Mouse (Mus musculus) T-cell, adult 2 months (primary cell): ENCODE results near the gene Camk1g.

ENCODE experiments used
- DNase-seq: peaks from one replicate; pipeline ENCODE4 v3.0.0; 2022; ENCODE audit warnings: low spot score

Camk1g gene

DNA sequence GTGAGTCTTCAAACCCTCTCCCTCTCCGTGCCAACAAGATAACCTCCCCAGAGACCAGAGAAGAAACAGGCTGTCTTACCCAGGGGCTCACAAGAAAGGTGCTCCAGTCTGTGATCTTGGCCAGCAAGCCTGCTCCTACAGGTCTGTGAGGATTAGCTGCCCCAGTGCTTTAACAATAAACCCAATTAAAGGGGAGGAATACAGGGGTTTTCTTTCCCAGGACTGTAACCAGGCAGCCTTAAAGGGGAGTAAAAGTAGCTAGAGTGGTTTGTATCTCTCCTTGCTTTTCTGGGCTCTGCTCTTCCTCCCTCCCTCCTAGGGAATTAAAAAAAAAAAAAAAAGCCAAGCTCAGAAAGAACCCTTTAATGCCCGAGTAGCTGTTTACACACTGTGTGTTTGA is at the start of gene Camk1g:
Gene Camk1g (minus strand): TSS at position 203 of the 400 bp plus-strand sequence.
- no peak for DNase-seq

DNA sequence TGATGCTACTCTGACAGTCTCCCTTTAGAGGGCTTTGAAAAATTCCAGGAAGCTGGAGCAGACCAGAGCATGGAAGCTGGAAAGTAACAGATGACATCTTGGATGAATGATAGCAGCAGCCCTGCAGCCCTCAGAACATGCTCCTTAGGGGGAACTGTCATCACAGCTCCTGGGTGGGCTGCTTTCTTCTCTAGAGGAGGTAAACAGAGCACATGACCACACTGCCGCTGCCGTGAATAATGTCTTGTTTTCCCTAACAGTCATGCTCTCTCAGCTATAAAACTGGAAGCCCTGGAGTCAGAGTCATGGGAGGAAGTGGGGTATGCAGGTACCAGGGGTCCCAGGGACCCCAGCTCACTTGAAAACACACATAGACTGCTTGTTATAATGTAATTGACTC is 49.1 kb upstream of the Camk1g start:
- DNase-seq: no peak

DNA sequence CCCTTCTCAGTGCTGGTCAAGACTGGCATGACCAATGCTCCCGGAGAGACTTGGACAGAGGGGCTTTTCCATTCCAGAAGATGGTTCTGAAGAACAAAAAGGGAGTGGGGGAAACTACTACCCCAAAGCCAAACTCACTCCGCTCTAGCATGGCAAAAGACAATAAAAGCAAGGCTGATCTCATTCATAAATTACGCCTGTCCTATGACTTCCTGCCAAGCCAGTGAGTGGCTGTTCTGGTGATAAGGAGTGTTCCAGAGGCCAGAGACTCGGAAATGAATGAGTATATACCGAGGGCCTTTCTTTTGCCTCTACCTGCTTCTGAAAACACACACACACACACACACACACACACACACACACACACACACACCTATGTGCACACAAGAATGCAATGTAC is 48.6 kb upstream of the Camk1g start:
- DNase-seq: no peak

DNA sequence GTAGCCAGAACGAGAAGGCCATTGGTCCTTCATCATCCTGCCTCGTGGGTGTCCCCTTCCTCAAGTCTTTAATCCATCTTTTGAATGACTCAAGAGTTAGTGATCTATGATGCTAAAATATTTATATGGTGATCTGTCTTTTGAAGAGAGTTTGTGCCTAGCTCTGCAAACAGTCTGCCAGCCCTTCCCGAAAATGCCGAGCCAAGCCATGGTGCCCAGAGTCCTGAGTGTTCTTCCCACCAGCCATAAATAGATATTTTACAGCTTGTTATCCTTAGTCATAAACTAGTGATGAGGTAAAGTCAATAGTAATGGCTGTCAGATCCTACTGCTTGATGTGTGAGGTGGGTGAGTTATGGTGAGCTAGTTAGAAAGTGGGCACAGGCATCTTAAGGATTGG is 44.0 kb upstream of the Camk1g start:
- no peak for DNase-seq

DNA sequence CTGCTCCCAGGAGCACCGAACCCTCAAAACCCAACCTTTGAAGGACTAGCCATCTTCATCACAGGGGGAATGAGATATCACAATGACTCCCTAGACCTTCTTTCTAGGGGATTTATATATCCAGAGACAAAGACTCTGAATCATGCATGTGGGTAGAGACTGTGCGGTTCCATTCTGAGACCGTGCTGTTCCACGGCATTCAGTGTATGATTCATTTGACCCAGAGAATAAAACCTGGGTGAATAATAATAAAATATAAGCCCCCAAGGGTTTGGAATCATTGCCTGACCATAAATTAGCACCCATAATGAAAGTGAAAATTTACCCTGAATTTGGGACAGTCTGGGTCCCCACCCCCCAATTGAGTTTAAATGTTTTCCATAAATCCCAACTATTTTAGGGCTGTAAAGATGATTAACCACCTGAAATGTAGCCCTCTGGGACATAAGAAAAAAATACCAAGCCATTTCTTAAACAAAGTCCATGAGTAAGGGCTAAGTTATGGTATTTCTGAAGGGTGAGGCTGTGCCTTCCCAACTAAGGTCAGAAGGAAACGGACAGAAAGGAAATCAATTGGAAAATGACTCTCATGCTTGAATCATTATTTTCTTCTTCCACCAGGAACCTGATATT is 43.4 kb upstream of the Camk1g start:
- DNase-seq: no peak

DNA sequence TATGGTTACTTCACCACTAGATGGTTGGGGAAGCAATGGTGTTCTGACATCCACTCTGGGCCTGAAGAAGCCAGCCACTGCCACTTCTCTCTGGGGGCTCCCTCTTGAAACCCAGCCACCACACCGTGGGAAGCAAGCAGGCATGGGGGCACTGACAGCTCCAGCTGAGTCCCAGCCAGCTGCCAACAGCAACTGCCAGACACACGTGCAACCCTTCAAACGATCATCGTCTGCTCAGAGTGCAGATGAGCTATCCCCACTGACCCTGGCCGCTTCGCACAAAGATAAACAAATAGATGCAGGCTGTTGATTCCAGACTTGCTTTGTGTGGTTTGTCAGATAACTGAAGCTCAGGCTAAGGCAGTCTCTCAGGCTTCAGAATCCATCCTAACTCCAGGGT is 37.4 kb upstream of the Camk1g start:
- DNase-seq: no peak

DNA sequence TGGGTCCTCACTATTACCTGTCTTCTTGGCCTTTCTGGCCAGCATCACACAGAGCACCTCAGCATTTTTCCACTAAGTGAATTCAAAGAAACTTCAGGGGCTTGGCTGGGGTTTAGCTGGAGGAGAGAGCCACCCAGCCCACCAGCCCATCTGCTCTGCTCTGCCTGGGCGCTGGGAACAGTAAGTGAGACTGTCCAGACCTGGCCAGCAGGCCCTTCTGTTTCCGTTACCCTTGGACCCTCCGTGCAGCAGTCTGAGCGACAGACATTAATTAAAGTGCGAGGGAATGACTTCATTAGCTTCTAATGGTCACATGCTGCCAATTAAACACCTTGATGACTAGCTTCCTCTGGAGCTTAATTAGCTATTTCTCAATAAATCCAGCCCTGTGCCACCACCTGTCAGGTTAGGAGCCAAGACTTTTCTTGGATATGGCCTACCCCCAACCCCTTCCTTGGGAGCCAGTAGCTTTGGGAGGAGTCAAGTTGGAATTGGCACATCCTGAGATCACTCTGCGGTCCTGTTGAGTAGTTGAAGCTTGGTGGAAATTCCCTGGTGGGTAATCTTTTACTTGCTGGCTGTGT is 36.1 kb upstream of the Camk1g start:
- DNase-seq: no peak

DNA sequence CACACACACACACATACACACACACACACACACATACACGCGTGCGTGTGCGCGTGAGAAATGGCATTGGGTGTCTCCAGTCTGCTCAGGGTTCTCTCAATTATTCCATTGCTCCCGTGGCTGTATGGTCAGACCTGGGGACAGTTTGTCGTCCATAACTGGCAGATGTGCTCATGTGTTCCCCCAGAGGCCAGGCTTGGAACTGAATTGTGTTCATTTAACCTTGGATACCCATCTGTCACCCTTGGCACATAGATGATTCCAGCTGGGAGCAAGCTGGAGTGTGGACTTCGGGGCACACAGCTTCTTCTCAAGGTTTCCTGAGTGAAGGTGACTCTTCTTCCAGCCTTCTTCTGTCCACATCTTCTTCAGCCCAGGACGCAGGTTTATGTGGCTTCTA is 31.6 kb upstream of the Camk1g start:
- no peak for DNase-seq

DNA sequence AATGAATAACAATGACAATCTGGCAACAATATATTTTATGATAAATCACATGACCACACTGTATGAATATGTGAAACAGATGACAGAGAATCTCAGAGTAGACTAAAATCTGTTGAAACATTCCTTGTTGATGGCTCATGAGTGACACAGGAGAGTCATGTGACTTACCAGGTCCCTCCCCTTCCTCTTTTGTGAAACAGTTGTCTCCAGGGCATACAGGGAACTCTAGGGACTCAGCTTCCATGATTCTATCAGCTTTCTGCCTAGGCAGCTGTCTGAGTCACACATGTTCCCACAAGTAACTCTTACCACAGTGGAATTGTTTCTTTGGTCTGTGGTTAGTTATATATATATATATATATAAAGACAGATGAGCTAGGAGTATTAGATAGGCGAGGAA is 30.2 kb upstream of the Camk1g start:
- DNase-seq: no peak

DNA sequence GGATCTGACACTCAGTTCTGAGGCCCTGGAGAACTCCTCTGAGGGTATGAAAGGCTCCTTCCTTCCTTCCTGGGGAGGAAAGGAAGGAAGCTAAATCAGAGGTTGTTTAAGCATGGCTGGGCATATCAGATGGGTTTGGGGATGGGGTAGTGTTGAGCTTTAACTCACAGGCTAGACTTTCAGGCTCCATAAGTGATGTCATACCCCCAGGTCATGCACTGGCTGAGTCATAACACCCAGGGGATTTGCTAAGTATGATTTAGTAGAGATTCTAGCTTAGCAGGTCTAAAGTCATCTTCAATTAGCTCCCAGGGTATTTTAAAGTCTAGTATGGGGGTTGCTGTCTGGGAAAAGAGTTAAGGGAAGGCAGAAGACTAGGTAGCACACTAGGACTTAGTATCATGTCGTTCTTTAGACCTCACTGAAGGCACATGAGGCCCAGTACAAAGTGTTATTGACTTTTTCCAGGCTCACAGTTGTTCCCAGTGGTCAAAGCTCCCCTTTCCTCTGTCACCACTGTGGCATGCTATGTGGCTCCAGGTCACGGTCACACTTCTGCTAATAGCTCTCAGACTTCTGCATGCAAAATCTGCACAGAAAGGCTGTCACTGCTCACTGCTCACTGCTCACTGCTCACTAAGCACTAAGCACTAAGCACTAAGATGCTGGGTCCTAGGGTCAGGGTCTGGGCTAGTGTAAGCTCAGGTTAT is 28.8 kb upstream of the Camk1g start:
- DNase-seq: no peak

DNA sequence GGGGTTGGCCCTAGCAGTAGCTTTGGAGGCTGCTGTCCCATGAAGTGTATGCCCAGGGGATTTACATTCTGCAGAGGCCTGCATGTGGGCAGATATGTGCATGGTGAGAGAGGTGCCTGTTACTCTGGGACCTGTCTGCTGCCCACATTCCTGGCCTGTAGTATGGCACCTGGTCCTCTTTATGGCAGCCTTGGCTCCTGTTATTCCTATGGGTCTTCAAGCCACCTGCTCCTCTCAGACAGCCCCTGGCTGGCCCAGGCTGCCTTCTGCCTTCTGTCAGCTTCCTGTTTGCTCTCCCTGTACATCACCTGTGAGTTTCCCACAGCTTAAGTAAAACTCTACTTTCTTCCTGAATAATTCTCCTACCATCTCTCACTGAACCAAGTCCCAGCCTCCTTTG is 27.0 kb upstream of the Camk1g start:
- no peak for DNase-seq

DNA sequence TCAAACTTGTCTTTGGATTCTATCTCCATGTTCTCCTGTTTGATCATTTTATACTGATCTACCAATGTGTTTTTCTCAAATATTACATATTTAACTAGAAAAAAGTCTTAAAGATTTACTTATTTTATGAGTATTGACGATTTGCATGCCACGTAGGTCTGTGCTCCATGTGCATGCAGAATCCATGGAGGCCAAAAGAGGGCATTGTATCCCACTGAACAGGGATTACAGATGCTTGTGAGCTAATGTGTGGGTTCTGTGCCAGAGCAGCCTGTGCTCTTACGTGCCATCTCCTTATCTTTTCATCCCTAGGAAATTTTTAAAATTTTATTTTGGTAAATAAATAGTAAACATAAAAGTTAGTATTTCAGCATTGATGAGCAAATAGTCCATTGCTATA is 22.2 kb upstream of the Camk1g start:
- DNase-seq: no peak

DNA sequence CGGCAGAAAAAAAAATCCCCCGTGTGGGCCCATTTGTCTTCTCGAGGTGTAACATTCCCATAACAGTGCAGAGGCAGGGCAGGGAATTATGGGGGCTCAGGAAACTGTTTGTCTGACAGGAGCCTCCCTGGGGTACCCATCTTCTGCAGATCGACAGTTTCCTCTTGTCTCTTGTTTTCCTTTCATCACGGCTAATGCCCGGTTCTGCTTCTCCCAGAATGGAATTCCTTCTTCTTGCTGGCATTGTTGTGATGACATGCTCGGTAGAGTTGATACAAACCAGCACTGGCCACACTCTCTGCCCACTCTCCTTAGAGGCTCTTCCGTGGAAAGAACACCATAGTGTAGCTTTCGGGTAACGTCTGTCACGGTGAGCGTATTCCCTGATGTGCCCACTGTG is 19.9 kb upstream of the Camk1g start:
- DNase-seq: no peak

DNA sequence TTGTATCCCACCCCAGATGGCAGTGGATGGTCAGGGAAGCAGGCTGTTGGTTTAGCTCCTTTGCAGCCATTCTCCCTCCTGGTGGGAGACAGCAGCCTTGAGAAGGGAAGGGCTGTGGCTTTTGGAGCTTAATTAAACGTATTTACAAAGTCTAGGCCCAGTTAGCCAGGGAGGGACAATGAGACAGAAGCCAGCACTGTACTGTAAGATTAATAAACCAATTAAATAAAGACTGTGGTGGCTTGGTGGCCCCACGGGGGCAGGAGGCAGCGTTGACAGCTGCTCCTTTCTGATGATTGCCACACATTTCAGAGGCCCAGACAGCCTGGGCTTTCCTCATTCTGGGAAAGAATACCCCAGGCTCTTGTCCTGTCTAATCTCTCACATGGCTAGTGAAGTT is 19.4 kb upstream of the Camk1g start:
- DNase-seq: no peak

DNA sequence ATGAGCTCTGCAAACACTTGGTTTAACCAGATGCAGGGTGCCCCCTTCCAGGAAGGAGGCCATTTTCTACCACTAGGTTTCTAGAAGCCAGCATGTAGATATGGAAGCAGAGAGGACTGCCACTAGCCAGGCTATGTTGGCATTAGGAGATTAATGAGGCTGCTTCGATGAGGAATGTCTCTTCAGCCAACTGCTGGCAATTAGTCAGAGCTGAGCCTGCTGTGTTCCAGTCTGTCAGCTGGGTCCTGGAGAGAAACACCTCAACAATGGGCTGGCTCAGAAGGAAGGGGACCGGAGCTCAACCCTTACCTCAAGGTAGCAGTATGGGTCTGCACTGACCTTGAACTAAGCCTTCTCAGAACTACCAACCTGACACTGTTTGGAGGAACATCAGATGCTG is 17.1 kb upstream of the Camk1g start:
- DNase-seq: no peak

DNA sequence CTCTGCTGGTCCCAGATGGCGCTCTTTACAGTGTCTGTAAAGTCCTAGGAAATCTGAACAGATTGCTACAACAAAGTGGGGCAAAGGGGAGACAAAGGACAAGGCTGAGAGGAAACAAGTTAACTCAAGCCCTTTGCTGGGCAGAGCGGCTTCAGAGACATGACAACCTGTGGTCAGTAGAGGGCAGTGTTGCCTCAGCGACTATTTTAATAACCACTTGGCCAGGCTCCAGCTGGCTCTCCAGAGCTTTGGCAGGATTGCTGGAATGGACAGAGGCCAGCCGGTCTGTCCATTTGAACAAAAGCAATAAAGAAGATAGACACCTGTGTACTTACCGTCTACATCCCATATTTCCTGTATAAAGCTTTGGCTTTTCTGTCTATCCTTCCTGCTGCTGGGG is 16.0 kb upstream of the Camk1g start:
- peak; percentile 47 for DNase-seq

DNA sequence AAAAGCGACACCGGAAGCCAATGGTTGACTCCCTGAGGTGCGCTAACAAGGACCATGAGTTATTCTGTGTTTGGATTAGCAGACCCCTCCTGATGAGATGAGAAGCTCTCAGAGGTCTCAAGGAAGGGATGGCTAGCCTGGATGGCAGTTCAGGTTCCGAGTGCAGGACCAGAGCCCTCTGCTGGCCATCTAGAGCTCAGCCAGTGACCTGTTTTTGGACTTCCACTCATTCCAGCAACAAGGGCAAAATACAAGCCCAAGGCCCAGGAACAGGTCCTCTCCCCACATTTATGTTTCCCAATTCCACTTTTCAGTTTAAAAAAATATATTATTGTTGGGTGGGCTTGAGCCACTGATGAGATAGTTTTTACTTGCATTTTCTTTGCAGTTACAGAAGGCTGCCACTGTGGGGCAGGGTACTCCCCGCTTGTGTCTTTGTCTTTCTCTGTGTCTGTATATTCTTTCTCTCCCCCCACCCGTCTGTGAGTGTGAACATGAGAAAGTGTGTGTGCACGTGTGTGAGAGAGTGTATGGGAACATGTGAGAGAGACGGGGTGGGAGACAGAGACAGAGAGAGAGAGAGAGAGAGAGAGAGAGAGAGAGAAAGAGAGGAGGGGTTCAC is 12.9 kb upstream of the Camk1g start:
- DNase-seq: peak; percentile 15

DNA sequence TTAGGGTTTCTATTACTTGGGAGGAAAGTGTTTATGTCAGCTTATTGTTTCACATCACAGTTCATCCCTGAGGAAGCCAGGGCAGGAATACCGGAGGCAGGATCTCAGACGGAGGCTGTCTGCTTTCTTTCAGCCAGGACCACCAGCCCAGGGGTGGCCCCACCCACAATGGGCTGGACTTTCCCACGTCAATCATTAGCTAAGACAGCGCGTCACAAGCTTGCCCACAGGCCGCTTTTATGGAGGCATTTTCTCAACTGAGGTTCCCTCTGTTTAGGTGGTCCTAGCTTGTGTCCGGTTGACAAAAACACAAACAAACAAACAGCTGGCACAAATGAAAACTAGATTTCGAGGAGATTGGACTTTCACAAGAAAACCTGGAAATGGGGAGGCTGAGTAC is 12.3 kb upstream of the Camk1g start:
- no peak for DNase-seq

DNA sequence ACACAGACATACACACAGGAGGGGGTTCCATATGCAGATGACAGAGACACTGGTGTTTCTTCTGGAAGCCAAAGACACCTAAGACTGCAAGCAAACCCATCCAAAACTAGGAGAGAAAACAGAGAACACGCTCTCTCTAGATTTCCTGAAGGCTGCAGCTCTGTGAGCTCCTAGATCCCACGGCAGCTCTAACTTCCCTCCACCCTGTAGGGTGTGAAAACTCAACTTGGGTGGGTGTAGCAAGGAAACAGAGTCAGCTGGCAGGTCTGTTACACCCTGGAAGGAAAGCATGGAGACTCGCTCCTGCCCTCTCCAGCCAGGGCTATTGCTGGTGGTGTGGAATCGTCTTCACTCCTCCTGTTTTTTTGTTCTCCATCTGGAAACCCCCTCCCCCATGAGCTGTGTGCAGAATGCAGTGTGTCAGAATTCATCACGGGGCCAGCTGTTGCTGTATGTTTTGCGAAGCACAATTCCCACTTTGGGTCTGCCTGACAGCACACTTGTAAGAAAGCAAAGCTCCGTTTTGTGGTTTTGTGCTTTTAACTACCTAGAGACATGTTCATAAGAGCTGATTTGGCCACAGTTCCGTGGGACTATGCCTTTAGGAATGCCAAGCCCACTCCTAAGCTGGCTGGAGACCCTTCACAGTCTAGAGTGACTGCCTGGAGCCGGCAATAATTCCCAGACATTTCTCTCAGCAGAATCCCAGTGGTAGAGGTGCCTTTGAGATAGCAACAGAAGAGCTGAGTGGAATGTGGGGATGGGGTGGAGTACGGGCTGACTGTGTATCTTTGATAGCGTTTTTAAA is 11.7 kb upstream of the Camk1g start:
- no peak for DNase-seq

DNA sequence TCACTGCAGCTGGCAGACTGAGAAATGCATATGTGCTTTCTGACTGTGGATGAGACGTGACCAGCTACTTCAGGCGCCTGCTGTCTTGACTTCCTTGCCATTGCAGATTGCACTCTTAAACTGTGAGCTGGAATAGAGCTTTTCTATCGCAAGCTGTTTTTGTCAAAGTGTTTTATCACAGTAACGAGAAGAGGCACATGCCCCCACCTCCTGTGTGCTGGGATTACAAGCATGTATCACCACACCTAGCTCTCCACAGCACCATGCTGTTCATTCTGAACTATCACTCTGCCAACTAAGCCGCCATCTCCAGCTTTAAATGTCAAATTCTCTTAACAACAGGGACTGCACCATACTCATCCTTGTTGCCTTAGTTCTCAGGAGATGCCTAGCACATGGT is 10.8 kb upstream of the Camk1g start:
- DNase-seq: no peak

DNA sequence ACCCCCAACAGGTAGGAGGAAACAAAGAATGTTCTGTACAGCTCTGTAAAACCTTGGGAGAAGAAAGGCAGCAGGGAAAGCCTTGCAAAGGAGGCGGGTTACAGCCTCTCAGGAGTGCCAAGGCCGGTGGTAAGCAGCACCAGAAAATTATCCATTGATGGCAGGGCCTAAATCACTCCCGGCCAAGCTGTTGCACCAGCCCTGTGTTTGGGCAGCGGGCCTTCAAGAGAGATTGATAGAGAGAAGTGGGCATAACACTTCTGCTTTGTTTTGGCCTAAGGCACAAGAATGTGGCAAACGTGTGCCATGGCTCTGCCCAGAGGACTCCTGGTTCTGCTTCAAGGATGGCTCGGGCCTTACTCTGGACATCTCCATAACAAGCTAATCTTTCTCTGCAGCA is 9.5 kb upstream of the Camk1g start:
- no peak for DNase-seq

DNA sequence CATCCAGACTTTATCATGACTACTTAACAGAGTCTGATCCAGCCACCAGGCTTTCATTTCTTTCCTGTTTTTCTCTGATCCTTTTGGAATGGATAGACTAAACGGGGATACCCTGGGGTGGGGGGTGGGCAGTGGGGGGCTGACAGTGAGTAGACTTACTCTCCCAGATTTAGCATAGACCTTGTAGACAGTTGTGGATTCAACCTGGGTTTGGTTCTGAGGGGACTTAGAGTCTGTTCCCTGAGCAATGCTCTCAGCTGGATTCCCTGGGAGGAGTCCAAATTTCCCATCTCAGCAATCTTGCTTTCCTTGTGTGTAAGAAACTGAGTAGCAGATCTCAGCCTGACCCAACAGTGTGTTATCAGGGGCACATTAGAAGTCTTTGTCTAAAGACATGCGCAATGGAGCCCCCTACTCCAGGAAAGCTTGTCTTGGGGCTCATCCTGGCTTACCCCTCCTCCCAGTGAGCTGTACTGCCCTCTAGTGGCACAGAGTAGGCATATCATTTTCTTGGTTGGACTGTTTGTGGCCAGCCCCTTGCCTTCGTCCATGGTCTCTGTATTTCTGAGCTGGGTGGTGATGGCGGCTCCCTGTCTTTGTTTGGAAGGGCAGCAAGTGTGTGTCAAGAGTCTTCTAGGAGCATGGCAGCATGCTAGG is 6.5 kb upstream of the Camk1g start:
- DNase-seq: peak; percentile 46
